Mouse (Mus musculus) adrenal gland (tissue): Measurements from ENCODE around the gene Tomm20l.

Experiments used
- intact Hi-C: fragments of 180-260 bp; cut with DNase I; formaldehyde crosslinking; loops from one replicate; pipeline ENCODE4 v1.15.1; 2025

The Tomm20l gene

DNA sequence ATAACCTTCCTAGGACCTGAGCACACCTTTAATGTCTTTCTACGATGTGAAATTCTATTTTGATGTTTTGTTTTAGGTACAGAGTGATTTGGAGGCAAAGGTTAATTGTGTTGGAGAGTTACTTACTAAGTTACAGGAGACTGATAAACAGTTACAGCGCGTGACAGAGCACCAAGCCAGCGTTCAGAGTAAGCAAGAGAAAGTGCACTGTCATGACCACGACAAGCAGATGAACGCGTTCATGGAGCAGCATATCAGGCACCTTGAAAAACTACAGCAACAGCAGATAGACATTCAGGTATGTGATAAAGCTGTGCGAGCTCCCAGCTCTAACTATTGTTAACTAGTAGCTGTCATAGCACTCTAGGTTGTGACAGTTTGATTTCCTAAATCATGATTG lies 38.9 kb downstream of the Tomm20l start:
- intact Hi-C loops, result no loop called here

GRCm38 (mm10) chr12:71154979-71155378 lies 43.8 kb downstream of the Tomm20l start:
- intact Hi-C loops, result no loop called here

DNA sequence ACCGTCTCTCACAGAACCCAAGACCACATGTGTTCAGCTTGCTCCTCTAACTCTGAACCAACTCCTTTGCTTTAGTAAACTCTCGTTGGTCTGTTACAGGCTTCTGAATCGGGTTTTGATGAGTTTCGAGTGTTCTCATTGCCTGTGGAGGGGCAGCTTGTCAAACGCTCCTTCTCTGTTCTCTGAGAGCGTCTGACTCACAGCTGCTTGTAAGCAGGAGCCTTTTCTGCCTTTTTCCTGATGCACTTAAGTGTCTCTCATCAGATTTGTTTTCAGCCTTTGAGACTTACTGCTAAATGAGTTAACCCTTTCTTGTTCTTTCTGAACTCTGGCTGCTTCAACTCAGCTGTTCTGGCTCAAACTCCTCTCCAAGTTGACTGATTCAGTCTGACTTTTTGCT lies 46.7 kb downstream of the Tomm20l start:
- intact Hi-C loops, result no loop called here

DNA sequence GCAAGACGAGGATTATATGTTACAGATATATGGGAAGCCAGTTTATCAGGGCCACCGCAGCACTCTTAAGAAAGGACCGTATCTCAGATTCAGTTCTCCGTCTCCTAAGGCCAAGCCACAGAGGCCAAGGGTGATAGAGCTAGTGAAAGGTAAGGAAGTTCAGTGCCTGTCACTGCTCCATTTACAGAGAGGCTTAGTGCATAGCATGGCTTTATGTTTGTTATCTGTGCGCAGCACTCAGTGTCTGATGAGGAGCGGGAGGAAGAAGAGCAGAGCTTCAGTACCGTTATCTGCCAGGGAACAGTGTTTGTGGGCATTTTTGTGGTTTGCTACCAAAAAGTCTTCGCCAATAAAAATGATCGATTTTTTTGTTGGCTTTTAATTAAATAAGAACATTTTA lies 53.2 kb downstream of the Tomm20l start:
- intact Hi-C loops, result no loop called here

- intact Hi-C loops, result no loop called here
These were observed 58.7 kb downstream of the Tomm20l start for GRCm38 (mm10) chr12:71169911-71170310.
